Mouse (Mus musculus) 416B (cell line): ENCODE results near the gene Eef1g.
"Not testable (repeated sequence)": the region's sequence is repeated elsewhere in the genome, so short reads cannot be mapped to it uniquely, and the experiment has no call there.

Experiments used
- DNase-seq: peaks from one replicate; pipeline ENCODE4 v3.0.0; 2011; ENCODE audit warnings: low read depth

The Eef1g gene

GRCm38 (mm10) chr19:8945251-8945650, 21.6 kb upstream of the Eef1g start:
- no peak for DNase-seq

- DNase-seq, result no peak
Measured at GRCm38 (mm10) chr19:8946929-8947328, 19.9 kb upstream of the Eef1g start.

- no peak for DNase-seq
Measured at GRCm38 (mm10) chr19:8950190-8950589, 16.7 kb upstream of the Eef1g start.

- DNase-seq, result no peak
Measured at GRCm38 (mm10) chr19:8952241-8952640, 14.6 kb upstream of the Eef1g start.

GRCm38 (mm10) chr19:8953135-8954039, 13.5 kb upstream of the Eef1g start, which contains the start of gene Tut1:
Gene Tut1 (plus strand): TSS chr19:8953847.
- DNase-seq, result peak; percentile 99

- DNase-seq, result peak; percentile 39
Measured at GRCm38 (mm10) chr19:8954171-8954570, 12.7 kb upstream of the Eef1g start.

GRCm38 (mm10) chr19:8962256-8962655, 4.6 kb upstream of the Eef1g start:
- DNase-seq, result no peak

- no peak for DNase-seq
Measured at GRCm38 (mm10) chr19:8965075-8965474, 1.8 kb upstream of the Eef1g start.

- DNase-seq, result no peak
Measured at GRCm38 (mm10) chr19:8965771-8966170, 1.1 kb upstream of the Eef1g start.

- DNase-seq, result no peak
Measured at GRCm38 (mm10) chr19:8966198-8966589, 647 bp upstream of the Eef1g start.

- peak; percentile 28 for DNase-seq
Measured at GRCm38 (mm10) chr19:8967373-8967743, 517 bp downstream of the Eef1g start.

GRCm38 (mm10) chr19:8967893-8968292, 1.1 kb downstream of the Eef1g start:
- DNase-seq, result no peak

GRCm38 (mm10) chr19:8972491-8972890, 5.7 kb downstream of the Eef1g start:
- DNase-seq, result not testable (repeated sequence)

- peak; percentile 36 for DNase-seq
Measured at GRCm38 (mm10) chr19:8974638-8975037, 7.8 kb downstream of the Eef1g start.

GRCm38 (mm10) chr19:8975491-8975890, 8.7 kb downstream of the Eef1g start:
- no peak for DNase-seq

GRCm38 (mm10) chr19:8976535-8976934, 9.7 kb downstream of the Eef1g start:
- peak; percentile 84 for DNase-seq

- DNase-seq, result peak; percentile 88
Measured at GRCm38 (mm10) chr19:8980771-8981170, 13.9 kb downstream of the Eef1g start.

GRCm38 (mm10) chr19:8981450-8982168, 14.8 kb downstream of the Eef1g start:
- DNase-seq, result no peak

GRCm38 (mm10) chr19:8982303-8983149, 15.7 kb downstream of the Eef1g start:
- DNase-seq, result no peak

- DNase-seq, result peak; percentile 89
Measured at GRCm38 (mm10) chr19:8983150-8983650, 16.4 kb downstream of the Eef1g start.

- DNase-seq, result peak; percentile 89
Measured at GRCm38 (mm10) chr19:8984255-8984868, 17.5 kb downstream of the Eef1g start.

GRCm38 (mm10) chr19:8985891-8986290, 19.1 kb downstream of the Eef1g start:
- no peak for DNase-seq
